Mouse (Mus musculus) thymus, adult 2 months (tissue): ENCODE data around the gene Nxt2.

ENCODE experiments used
- CTCF ChIP-seq: fragments of 200-500 bp; IDR thresholded peaks from 2 replicates; pipeline ENCODE4 v1.5.1; 2012; ENCODE audit warnings: mild to moderate bottlenecking, control low read depth, low read length, moderate library complexity, borderline replicate concordance; ENCODE audit not compliant: control insufficient read depth, poor library complexity, insufficient read depth; ENCODE audit errors: extremely low read depth
- POLR2A ChIP-seq: fragments of 200-500 bp; IDR thresholded peaks from 2 replicates; pipeline ENCODE4 v1.6.1; 2012; ENCODE audit warnings: mild to moderate bottlenecking, low read length, control low read depth, moderate library complexity; ENCODE audit not compliant: control insufficient read depth, poor library complexity, insufficient read depth; ENCODE audit errors: extremely low read depth

DNA sequence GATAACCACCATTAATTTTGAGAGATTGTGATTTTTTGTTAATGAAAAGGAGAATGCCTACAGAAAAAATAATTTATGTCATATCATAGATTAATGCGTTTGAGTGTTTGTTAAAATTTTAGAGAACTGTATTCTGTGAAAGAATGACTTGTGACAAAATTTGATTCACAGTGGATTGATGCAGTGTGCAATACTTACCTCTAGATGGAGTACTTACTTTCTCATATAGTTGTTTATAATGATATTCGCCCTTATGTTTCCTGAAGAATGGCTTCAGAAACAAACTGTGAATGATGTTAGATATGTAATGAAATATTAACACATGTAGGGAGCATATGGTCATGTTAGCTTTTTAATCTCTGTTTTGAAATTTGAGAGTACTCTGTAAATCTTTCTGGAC, 10.5 kb downstream of the Nxt2 start:
- TF ChIP-seq CTCF (no peak), POLR2A (no peak)
